Mouse (Mus musculus): ENCODE data around the gene Gm10715. TPM values are rescaled to one million over a fixed set of nuclear protein-coding genes. Genes with fewer than 3 reads are reported as not detected.

Gm10715 gene
- not detected for polyA plus RNA-seq (2014; fragmentation: Illumina TruSeq; extraction: RNeasy Lipid Tissue Mini Kit (QIAGEN cat#74804); ENCODE audit: low read depth, low replicate concordance)

GRCm38 (mm10) chr9:3036577-3036976 is at the start of gene Gm10715:
Gm10715 (plus strand) TSS chr9:3036877.

GRCm38 (mm10) chr9:3000445-3000972 is 36.2 kb upstream of the Gm10715 start, which contains the start of gene Gm10722:
Gm10722 (plus strand) TSS chr9:3000922.

GRCm38 (mm10) chr9:3002794-3003396 is 33.8 kb upstream of the Gm10715 start, which contains the start of gene Gm11168:
Gm11168 (plus strand) TSS chr9:3003346.

GRCm38 (mm10) chr9:3012733-3013279 is 23.9 kb upstream of the Gm10715 start, which contains the start of gene Gm10721:
Gm10721 (plus strand) TSS chr9:3013140.

GRCm38 (mm10) chr9:3015354-3015753 is 21.3 kb upstream of the Gm10715 start, which contains the start of gene Gm10720:
Gm10720 (plus strand) TSS chr9:3015654.

GRCm38 (mm10) chr9:3017108-3017507 is 19.6 kb upstream of the Gm10715 start, which contains the start of gene Gm10719:
Gm10719 (plus strand) TSS chr9:3017408.

GRCm38 (mm10) chr9:3023312-3023984 is 13.2 kb upstream of the Gm10715 start, which contains the start of gene Gm10718:
Gm10718 (plus strand) TSS chr9:3023547.

GRCm38 (mm10) chr9:3024912-3025467 is 11.7 kb upstream of the Gm10715 start, which contains the start of gene Gm10717:
Gm10717 (plus strand) TSS chr9:3025417.

GRCm38 (mm10) chr9:3034299-3034698 is 2.4 kb upstream of the Gm10715 start, which contains the start of gene Gm17535:
Gm17535 (plus strand) TSS chr9:3034599.

Other genes with a start within 250 kb of the Gm10715 start
- not detected for gene Gm10722, start 36.0 kb upstream of the Gm10715 start, polyA plus RNA-seq (2014; fragmentation: Illumina TruSeq; extraction: RNeasy Lipid Tissue Mini Kit (QIAGEN cat#74804); ENCODE audit: low read depth, low replicate concordance)
- not detected for gene Gm11168, start 33.5 kb upstream of the Gm10715 start, polyA plus RNA-seq (2014; fragmentation: Illumina TruSeq; extraction: RNeasy Lipid Tissue Mini Kit (QIAGEN cat#74804); ENCODE audit: low read depth, low replicate concordance)
- gene Gm10721, start 23.7 kb upstream of the Gm10715 start, polyA plus RNA-seq (2014; fragmentation: Illumina TruSeq; extraction: RNeasy Lipid Tissue Mini Kit (QIAGEN cat#74804); ENCODE audit: low read depth, low replicate concordance), result not detected
- gene Gm10720, start 21.2 kb upstream of the Gm10715 start, polyA plus RNA-seq (2014; fragmentation: Illumina TruSeq; extraction: RNeasy Lipid Tissue Mini Kit (QIAGEN cat#74804); ENCODE audit: low read depth, low replicate concordance), result not detected
- not detected for gene Gm10719, start 19.5 kb upstream of the Gm10715 start, polyA plus RNA-seq (2014; fragmentation: Illumina TruSeq; extraction: RNeasy Lipid Tissue Mini Kit (QIAGEN cat#74804); ENCODE audit: low read depth, low replicate concordance)
- not detected for gene Gm10718, start 13.3 kb upstream of the Gm10715 start, polyA plus RNA-seq (2014; fragmentation: Illumina TruSeq; extraction: RNeasy Lipid Tissue Mini Kit (QIAGEN cat#74804); ENCODE audit: low read depth, low replicate concordance)
- gene Gm10717, start 11.5 kb upstream of the Gm10715 start, polyA plus RNA-seq (2014; fragmentation: Illumina TruSeq; extraction: RNeasy Lipid Tissue Mini Kit (QIAGEN cat#74804); ENCODE audit: low read depth, low replicate concordance), result not detected
- gene Gm17535, start 2.3 kb upstream of the Gm10715 start, polyA plus RNA-seq (2014; fragmentation: Illumina TruSeq; extraction: RNeasy Lipid Tissue Mini Kit (QIAGEN cat#74804); ENCODE audit: low read depth, low replicate concordance), result not detected

All from sigmoid colon, adult 10 weeks (tissue).